Mouse (Mus musculus) thymus, adult 2 months (tissue): ENCODE measurements around the gene Irf2bp1. TPM values are rescaled to one million over a fixed set of nuclear protein-coding genes. Genes with fewer than 3 reads are reported as not detected.
A peak's percentile ranks its signal among the peaks of the same experiment; 100 is the strongest.

Source experiments
- DNase-seq: peaks from one replicate; pipeline ENCODE4 v3.0.0; 2021
- H3K27ac ChIP-seq: fragments of 200-500 bp; 2 replicates; pipeline ENCODE4 v1.5.1; 2012; ENCODE audit warnings: low read length, control low read depth; ENCODE audit not compliant: control insufficient read depth, insufficient read depth
- H3K27me3 ChIP-seq: fragments of 200-500 bp; 2 replicates; pipeline ENCODE4 v1.6.1; 2012; ENCODE audit warnings: mild to moderate bottlenecking, low read length, moderate library complexity, mixed read lengths; ENCODE audit not compliant: control insufficient read depth, insufficient read depth
- H3K36me3 ChIP-seq: fragments of 200-500 bp; 2 replicates; pipeline ENCODE4 v1.6.1; 2012; ENCODE audit warnings: mild to moderate bottlenecking, low read length, moderate library complexity; ENCODE audit not compliant: control insufficient read depth, insufficient read depth
- H3K4me1 ChIP-seq: fragments of 200-500 bp; replicated peaks from 2 replicates; pipeline ENCODE4 v1.6.1; 2012; ENCODE audit warnings: low read length; ENCODE audit not compliant: control insufficient read depth, insufficient read depth
- H3K4me3 ChIP-seq: fragments of 200-500 bp; 2 replicates; pipeline ENCODE4 v1.5.1; 2012; ENCODE audit warnings: mild to moderate bottlenecking, low read length, control low read depth, moderate library complexity; ENCODE audit not compliant: control insufficient read depth, insufficient read depth
- CTCF ChIP-seq: fragments of 200-500 bp; IDR thresholded peaks from 2 replicates; pipeline ENCODE4 v1.5.1; 2012; ENCODE audit warnings: mild to moderate bottlenecking, control low read depth, low read length, moderate library complexity, borderline replicate concordance; ENCODE audit not compliant: control insufficient read depth, poor library complexity, insufficient read depth; ENCODE audit errors: extremely low read depth
- POLR2A ChIP-seq: fragments of 200-500 bp; IDR thresholded peaks from 2 replicates; pipeline ENCODE4 v1.6.1; 2012; ENCODE audit warnings: mild to moderate bottlenecking, low read length, control low read depth, moderate library complexity; ENCODE audit not compliant: control insufficient read depth, poor library complexity, insufficient read depth; ENCODE audit errors: extremely low read depth
- WGBS: fragments of 180-500 bp; shearing (Covaris S2); methylation state at CpG from one replicate; pipeline ENCODE4 v1.1.7; 2018; 5-methylcytosine and 5-hydroxymethylcytosine counted together
- polyA plus RNA-seq: library from polyadenylated mRNA; depleted of rRNA; stranded (reverse); fragments of >200 nt; gene quantifications from 2 replicates; pipeline ENCODE4 v1.2.3, GENCODE M21; 2012

Gene Irf2bp1
- polyA plus RNA-seq, 1 experiment: 67.2 TPM

DNA sequence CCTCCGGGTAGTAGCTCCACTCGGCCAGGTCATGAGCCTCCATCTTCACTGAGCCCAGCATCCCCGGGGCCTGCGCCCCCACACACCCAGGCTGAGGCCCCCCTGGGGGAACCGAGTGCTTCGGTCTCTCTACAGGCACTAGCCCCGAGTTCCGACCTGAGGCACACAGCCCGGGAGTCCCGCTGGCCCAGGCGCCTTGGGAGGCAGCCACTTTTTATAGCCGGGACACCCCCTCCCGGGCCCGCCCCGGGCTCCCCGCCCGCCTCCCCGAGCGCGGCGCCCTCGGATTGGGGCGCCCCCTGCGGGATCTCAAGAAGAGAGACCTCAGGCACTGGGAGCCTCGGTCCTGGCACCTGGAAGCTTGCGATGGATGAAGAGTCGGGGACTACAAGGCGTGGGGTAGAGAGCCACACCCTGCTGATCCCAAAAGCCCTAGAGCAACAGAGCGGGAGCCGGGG, 19.5 kb downstream of the Irf2bp1 start, which contains the start of gene Foxa3:
Gene Foxa3, minus strand, starts transcription at position 182 of the 458 bp plus-strand sequence.
- no peaks in the 10 kb centered on the region for H3K36me3 ChIP-seq
- peak within 1 kb of the TSS; percentile 82 for H3K4me3 ChIP-seq
- DNase-seq: peak; percentile 45
- 6% methylated on average over 30 of the region's 30 CpGs for WGBS
- peaks cover 18% of the 10 kb centered on the region for H3K4me1 ChIP-seq
- no peak within 1 kb of the TSS for H3K27ac ChIP-seq
- H3K27me3 ChIP-seq: no peaks in the 10 kb centered on the region
- 0 out of 2 replicates have a peak, but pooled peaks have one; percentile 44 for TF ChIP-seq CTCF
- TF ChIP-seq POLR2A: no peak

- Histone ChIP-seq H3K36me3 (no peaks in the 10 kb centered on the region), H3K4me1 (peaks cover 18% of the 10 kb centered on the region), H3K27me3 (no peaks in the 10 kb centered on the region), H3K27ac (no peak within 1 kb of the TSS), H3K4me3 (peak within 1 kb of the TSS; percentile 82)
- DNase-seq: peak; percentile 95
- WGBS: under 1% methylated on average over 49 of the region's 50 CpGs
- TF ChIP-seq CTCF: peak; percentile 72; the same call in 1 of the 2 replicates
- peak; percentile 82 for TF ChIP-seq POLR2A
These were observed 20.3 kb downstream of the Irf2bp1 start, which contains the start of gene Sympk for GRCm38 (mm10) chr7:19024096-19024506. Gene Sympk, plus strand, starts transcription at chr7:19024377.

DNA sequence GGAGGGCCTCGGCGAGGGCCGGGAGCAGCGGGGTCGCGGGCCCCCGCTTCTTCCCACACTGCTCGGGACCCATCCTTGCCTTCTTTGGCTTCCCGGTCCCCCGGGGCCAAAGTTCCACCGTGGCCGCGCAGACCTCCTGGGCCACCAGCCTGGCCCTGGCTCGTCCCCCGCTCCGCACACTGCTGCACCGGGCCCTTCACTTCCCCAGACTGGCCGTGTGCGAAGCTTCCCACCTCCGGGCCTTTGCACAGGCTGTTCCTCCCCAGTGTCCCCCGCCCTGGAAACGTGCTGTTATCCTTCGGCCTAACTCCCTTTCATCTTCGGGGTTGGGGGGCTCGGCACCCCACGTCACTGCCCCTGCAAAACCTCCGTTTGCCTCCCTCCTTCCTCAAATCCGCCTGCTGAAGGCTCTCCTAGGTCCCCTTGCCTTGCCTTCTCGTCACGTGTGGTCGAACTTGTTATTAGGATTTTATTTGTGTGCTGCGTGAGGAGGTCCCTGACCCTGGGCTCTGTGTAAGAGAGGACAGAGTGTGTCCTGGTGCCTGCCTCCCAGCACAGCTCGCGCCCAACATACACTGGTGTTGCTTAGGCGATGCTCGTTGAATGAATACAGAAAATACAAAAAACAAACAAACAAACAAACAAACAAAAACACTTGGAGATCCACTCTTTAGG, 20.9 kb downstream of the Irf2bp1 start:
- peak; percentile 53 for DNase-seq
- WGBS: 2% methylated on average over 36 of the region's 36 CpGs
- TF ChIP-seq POLR2A (no peak), CTCF (no peak)
- Histone ChIP-seq H3K36me3 (peaks cover 3% of the 10 kb centered on the region), H3K27me3 (no peaks in the 10 kb centered on the region), H3K4me1 (peaks cover 18% of the 10 kb centered on the region), H3K27ac (no peak overlapping the region), H3K4me3 (peak overlapping the region; percentile 82)

GRCm38 (mm10) chr7:19028067-19028466, 24.2 kb downstream of the Irf2bp1 start:
- DNase-seq: no peak
- TF ChIP-seq POLR2A: no peak
- no peak for TF ChIP-seq CTCF

DNA sequence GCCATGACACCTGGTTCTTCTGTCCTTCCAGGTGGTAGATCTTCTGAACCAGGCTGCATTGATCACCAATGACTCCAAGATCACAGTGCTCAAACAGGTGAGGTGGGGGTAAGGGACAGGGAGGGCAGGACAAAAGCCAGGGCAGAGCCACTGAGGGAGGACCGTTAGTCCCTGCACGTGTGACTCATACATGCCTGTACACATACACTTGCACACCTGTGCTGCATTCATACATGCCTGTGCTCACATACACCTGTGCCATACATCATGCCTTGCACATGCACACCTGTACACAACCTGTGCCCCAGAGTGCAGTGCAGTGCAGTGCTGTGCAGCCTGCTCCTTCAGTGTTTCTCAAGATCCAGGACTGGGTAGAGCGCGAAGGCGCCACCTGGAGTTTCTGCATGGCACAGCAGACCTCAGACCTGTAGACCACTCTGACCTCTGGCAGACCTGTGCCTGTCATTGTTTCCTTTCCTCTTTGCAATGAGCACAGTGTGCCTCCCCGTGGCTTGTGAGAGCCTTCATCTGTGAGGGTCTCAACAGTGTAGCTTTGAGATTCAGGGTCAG, 25.3 kb downstream of the Irf2bp1 start:
- Histone ChIP-seq H3K36me3 (peaks cover 35% of the 10 kb centered on the region), H3K4me3 (no peak overlapping the region), H3K27ac (no peak overlapping the region), H3K4me1 (peaks cover 5% of the 10 kb centered on the region), H3K27me3 (no peaks in the 10 kb centered on the region)
- DNase-seq: peak; percentile 65
- WGBS: 73% methylated on average over 6 of the region's 6 CpGs
- TF ChIP-seq CTCF: peak; percentile 86
- no peak for TF ChIP-seq POLR2A

More at GRCm38 (mm10) chr7:19028067-19028466, 24.2 kb downstream of the Irf2bp1 start:
- Histone ChIP-seq H3K27me3 (no peaks in the 10 kb centered on the region), H3K27ac (no peak overlapping the region), H3K36me3 (peaks cover 32% of the 10 kb centered on the region), H3K4me1 (peaks cover 11% of the 10 kb centered on the region), H3K4me3 (no peak overlapping the region)

DNA sequence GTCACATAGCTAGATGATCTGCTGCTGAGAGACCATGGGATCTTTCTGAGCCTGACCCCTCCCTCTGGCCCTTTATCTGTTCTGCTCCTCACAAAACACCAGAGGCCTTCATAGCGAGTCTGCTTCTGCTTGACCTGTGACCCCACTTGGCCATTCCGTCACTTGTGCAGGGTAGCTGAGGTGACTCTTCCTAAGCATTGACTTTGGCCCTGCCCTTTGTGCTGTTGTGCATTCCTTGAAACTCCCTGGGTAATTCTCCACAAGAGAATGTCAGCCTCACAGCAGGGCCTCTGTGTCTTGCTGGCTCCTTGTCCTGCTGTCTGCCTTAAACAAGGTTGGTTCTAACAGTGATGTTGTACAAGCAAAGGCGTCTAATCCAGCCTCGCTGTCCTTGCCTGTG, 27.8 kb downstream of the Irf2bp1 start:
- Histone ChIP-seq H3K4me1 (no peaks in the 10 kb centered on the region), H3K27me3 (no peaks in the 10 kb centered on the region), H3K27ac (no peak overlapping the region), H3K36me3 (peaks cover 51% of the 10 kb centered on the region), H3K4me3 (no peak overlapping the region)
- TF ChIP-seq CTCF (no peak), POLR2A (no peak)
- 94% methylated on average over 4 of the region's 4 CpGs for WGBS
- DNase-seq: no peak

GRCm38 (mm10) chr7:19044616-19045015, 40.8 kb downstream of the Irf2bp1 start:
- Histone ChIP-seq H3K36me3 (peaks cover 89% of the 10 kb centered on the region), H3K4me1 (no peaks in the 10 kb centered on the region), H3K4me3 (no peak overlapping the region), H3K27ac (no peak overlapping the region), H3K27me3 (no peaks in the 10 kb centered on the region)
- 99% methylated on average over 6 of the region's 6 CpGs for WGBS
- no peak for DNase-seq
- TF ChIP-seq CTCF (no peak), POLR2A (no peak)
